Mouse (Mus musculus) adrenal gland, adult 18-20 months (tissue): ENCODE data around the gene Zfp106. TPM values are rescaled to one million over a fixed set of nuclear protein-coding genes. Genes with fewer than 3 reads are reported as not detected.
A peak's percentile ranks its signal among the peaks of the same experiment; 100 is the strongest.
"Not testable (repeated sequence)": the region's sequence is repeated elsewhere in the genome, so short reads cannot be mapped to it uniquely, and the experiment has no call there.

Source experiments
- DNase-seq, 2 experiments: peaks; one replicate each; pipeline ENCODE4 v3.0.0; 2021 to 2022; ENCODE audit warnings: low spot score in 2 of 2
- long read RNA-seq, 2 experiments: library from polyadenylated mRNA; stranded (forward); transcript quantifications; one replicate each; pipeline ENCODE4 v2.0.0; 2021
- total RNA-seq, 2 experiments: library from RNA; stranded (reverse); gene quantifications; 1 replicate in 1 of 2; 2 replicates in 1 of 2; pipeline ENCODE4 v1.2.3; 2021

The Zfp106 gene
- 100 to 1,000 TPM; 103 to 117 TPM for total RNA-seq
- long read RNA-seq, experiment 1, full-length matches to known transcripts, result 1 of 21 reads
- long read RNA-seq, experiment 1, partial matches to known transcripts, result 17 of 21 reads
- long read RNA-seq, experiment 1, other reads (novel, unspliced or antisense), result 3 of 21 reads
- long read RNA-seq, experiment 2, partial matches to known transcripts, result 26 of 30 reads
- long read RNA-seq, experiment 2, other reads (novel, unspliced or antisense), result 3 of 30 reads

DNA sequence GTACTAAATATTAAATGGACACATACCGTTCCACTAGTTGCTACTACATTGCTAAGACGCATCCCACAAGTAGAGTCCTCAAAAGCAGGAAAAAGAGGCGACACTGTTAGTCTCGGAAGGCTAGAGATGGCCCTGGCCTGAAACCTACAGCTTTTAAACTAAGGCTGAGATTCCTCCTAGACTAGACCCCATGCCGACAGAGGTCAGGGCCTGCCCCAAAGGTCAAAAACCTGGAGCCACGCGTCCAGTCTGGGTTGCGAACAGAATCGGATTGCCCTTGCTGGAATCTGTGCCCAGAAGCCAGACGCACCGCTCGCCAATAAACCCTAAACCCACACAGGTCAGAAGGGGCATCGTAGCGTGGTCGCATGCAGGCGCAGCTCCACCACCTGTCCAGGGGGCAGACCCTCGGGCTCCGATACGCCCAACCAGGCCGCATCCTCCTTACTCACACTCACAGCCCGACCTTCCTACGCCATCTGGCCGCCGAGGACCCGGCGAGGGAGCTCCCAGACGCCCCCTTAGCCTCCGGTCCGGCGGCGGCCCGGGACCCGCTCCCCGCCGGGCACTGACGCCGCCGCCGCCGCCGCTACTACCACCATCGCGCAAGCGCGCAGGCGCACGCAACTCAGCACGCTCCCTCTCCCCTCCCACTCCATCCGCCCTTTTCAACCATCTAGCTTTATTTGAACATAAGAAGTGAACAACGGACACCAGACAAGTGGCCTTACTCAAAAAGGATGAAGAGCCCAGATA, at the start of gene Zfp106:
Gene Zfp106 (minus strand): TSS at position 609 of the 756 bp plus-strand sequence.
- peak; percentile 83 to 88 for DNase-seq

DNA sequence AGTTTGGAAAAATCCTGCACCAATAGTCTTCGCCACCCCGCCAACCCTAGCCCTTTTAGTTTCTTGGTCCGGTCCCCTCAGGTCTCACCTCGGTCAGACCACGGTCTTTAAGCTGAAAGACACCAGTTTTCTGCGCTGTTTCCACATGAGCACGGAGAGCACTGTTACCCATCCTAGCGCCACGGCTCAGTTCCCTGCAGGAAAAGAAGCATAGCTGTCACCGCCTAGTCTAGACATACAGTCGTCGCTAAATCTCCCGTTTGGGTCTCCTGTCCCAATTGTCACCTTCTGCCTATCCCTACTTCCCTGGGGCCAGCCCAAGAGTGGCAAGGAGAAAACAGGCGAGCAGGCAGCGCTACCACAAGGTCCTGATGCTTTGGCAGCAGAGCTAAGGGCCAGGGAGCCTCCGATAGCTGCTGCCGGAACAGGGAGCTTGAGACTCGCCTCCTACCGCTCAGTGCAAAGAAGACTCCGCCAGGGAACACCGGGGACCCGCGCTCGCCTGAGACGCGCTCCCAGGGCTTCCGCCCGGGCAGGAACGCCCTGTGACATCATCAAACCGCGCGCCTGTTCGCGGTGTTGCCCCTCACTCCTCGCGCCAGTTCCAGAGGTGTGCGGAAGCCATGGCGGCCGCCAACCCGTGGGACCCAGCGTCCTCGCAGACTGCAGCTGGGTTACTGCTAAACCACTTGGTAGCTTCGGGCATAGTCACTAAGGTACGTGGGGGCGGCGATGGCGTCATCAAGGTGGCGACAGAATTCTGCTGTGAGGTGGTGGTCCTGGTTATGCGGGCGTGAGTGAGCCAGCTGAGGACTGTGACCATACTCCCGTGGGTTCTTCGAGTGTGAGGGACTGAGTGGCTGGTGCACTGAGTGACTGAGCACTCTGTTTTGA, 45.4 kb upstream of the Zfp106 start, which contains the start of the genes Haus2 and Lrrc57:
Gene Haus2 (plus strand): TSS at position 554 of the 894 bp plus-strand sequence.
Gene Lrrc57 (minus strand): TSS at position 691 of the 894 bp plus-strand sequence.
- DNase-seq, result peak; percentile 91 to 92

DNA sequence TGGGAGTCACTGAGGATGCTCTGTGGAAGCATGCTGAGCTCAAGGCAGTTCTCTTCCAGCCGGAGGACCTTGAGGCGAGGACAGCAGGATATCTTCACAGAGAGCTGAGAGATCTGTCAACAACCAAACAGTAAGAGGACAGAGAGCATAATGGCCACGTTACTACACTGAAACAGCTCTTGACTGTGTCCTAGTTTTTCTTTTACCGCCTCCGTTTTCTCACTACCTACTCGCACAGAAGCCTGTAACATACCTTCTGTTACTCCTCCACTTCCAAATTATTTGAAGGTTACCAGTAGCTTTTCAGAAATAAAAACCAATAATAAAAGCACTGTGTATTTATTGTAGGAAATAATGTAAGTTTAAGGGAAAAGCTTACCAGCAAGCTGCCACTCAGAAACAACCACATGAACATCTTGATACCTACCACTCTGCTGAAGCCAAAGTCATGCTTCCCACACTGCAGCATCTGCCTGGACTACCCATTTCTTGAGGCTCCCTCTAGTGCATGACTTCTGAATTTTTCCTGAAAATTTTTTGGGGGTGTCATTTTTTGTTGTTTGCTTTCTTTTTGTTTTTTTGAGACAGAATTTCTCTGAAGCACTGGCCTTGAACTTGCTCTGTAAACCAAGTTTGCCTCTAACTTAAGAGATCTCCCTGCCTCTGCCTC, 42.5 kb upstream of the Zfp106 start:
- DNase-seq, result no peak

DNA sequence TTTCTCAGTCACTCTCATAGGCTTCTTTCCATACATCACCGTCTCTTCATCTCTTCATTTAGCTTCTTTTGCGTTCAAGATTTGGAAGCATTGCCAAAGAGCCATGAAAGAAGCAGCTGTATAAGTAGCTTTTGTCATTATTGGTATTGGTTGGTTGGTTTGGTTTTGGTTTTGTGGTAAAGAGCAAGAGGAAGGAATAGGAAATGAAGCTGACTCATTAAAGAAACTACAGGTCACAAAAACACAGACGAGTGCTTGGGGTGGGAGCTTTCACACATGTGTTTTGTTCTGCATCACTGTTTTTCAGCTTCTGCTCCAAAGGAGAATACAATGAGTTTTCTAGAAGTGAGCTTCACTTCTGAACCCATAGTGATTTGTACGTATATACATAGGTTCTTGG, 35.9 kb upstream of the Zfp106 start:
- DNase-seq, result no peak

DNA sequence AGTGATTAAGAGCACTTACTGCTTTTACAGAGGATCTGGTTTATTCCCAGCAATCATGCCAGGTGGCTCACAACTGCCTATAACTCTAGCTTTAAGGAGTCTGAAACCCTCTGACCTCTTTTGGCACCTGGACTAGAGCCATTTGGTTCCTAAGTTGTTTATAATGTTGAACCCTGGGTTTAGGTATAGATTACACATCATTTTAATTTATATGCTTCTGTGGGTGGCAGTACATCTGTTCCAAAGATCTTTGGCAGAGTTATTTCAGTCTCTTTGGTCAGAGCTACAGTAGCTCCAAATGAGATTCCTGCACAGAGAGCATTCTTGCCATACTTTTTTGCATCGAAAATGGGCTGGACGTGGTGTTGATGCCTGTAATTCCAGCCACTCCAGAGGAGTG, 34.1 kb upstream of the Zfp106 start:
- no peak for DNase-seq

DNA sequence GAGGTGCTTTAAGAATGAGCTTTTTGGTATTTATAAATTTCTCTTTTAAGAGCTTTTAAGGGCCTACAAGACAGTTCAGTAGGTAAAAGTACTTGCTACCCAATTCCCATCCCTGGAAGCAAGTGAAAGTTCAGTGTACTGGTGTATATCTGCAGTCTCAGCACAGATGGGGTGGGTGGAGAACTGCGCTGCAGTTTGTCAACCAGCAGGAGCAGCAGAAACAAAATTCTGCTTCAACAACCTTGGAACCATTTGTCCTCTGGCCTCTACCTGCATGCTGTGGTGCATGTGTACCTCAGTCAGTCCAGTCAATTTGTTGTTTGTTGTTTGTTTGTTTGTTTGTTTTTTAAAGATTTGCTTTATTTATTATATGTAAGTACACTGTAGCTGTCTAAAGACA, 28.6 kb upstream of the Zfp106 start:
- no peak for DNase-seq

DNA sequence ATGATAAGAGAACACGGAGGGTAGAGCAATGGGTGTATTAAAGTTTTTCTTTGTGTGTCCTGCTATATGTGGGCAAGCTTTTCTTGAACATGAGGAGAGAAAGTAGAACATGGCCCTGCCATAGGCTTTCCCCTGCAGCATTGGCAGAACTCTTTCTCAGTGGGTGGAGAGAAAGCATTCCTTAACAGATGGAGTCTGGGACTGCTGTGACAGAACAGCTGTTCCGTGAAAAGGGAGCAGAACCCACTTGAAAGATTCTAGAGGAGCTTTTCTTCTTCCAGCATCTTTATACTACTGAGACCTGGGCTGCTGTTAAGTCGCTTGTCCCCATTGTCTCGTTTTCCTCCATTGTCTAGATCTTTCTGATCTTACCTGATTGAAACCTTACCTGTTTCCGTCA, 26.1 kb upstream of the Zfp106 start:
- DNase-seq, result no peak

DNA sequence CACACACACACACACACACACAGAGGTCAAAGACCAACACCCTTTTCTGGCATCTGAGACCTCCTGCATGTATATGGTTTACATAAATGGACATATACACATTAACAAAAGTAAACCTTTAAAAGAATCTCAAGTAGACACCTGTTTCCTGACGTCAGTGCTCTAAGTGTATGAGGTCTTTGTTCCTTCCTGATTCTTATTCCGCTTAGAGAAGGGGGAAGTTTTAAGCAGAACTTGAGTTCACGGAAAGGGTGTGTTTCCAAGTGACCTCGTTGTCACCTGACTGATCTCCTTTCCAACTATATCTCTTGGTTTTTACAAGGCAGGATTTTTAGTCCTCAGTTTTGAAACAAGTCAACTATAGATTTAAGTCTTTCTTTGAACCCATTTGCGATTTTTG, 14.6 kb upstream of the Zfp106 start:
- DNase-seq, result no peak

DNA sequence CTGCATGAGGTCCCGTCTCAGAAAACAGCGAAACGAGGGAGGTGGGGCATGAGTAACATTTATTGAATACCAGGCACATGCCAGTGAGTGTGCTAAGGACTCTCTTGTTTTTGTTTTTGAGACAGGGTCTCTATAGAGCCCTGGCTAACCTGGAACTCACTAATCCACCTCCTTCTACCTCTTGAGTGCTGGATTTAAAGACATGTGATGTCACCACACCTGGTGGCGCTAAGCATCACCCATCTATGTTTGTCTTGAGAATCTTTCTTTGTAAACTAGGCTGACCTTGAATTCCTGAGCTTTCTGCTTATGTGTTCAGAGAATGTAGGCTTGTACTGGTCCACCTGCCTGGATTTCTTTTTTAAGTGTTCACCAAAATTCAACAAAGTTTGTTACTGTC, 14.2 kb upstream of the Zfp106 start:
- no peak for DNase-seq

DNA sequence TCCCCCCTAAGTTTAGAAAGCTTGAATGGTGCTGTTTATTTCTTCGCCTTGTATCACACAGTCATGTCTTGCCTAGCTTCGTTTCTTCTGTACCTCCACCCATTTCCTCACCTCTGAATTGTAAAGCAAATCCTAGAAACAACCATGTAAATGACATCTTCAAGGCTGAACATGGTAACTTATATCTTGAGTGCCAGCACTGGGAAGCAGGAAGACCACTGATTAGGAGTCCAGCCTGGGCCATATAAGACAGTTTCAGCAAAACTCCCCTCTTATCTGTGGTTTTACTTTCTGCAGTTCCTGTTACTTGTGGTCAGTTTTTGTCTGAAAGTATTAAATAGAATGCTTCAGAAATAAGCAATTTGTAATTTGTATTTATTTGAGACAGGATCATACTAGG, 12.3 kb upstream of the Zfp106 start:
- no peak for DNase-seq

DNA sequence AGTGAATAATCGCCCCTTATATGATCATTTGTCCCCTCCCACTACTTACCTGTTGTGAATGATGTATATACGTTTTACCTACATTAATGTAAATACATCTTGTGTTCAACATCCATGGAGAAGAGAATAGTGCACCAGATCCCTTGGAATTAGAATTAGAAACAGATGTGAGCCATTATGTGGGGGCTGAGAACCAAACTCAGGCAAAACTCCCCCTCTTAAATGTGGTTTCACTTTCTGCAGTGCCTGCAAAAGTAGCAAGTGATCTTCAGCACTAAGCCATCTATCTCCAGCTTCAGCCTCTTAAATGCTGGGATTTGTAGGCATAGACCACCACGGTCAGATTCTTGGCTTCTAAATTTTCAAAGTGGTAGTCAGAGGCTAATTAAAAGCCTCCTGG, 11.5 kb upstream of the Zfp106 start:
- no peak for DNase-seq

DNA sequence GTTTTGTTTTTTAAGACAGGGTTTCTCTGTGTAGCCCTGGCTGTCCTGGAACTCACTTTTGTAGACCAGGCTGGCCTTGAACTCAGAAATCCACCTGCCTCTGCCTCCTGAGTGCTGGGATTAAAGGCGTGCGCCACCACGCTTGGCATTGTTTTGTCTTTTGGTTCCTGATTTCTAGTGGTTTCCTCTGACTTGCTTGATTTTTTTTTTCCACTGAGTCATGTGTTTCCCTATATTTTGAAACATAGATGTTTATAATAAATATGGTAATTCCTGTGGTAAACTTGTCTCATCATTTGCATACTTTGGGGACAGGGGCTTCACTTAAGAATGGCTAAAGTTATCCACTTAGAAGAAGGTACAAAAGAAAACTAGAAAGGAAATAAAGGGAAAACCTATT, 8.5 kb upstream of the Zfp106 start:
- DNase-seq, result not testable (repeated sequence)

DNA sequence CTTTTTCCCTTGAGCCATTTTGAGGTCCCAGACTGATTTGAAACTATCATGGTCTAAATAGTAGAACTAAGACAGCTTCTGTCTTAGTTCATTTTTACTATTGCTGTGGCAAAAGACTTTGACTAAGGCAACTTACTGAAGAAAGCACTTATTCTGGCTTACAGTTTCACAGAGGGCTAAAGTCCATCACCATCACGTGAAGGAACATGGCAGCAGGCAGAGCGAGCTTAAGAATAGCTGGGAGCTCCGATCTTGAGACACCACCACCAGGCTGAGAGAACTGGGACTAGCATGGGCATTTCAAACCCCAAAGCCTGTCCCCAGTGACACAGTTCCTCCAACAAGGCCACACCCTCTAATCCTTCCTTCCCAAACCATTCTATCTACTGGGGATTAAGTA, 7.4 kb upstream of the Zfp106 start:
- no peak for DNase-seq

DNA sequence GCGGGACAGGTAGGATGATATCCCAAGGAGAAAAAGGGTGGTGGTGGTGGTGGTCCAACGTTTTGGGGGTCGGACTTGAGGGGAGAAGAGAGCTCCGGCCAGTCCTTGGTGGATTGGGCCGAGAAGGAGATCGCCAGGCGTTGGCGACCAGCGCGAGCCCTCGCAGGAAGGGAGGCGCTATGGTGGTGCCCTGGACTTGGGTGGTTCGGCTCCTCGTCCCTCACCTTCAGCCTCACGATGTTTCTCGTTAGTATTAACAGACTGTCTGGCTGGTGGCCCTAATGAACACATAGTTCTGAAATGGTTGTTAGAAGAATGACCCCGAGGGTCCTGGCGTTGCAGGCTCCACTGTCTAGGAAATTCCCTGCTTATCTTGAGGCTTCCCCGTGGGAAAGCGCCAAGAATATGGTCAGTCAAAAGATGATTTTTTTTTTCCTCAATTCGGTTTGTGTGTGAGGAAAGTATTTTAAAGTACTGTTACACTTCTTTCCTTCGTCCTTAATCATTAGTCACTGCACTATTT, 4.2 kb upstream of the Zfp106 start:
- DNase-seq, result no peak

DNA sequence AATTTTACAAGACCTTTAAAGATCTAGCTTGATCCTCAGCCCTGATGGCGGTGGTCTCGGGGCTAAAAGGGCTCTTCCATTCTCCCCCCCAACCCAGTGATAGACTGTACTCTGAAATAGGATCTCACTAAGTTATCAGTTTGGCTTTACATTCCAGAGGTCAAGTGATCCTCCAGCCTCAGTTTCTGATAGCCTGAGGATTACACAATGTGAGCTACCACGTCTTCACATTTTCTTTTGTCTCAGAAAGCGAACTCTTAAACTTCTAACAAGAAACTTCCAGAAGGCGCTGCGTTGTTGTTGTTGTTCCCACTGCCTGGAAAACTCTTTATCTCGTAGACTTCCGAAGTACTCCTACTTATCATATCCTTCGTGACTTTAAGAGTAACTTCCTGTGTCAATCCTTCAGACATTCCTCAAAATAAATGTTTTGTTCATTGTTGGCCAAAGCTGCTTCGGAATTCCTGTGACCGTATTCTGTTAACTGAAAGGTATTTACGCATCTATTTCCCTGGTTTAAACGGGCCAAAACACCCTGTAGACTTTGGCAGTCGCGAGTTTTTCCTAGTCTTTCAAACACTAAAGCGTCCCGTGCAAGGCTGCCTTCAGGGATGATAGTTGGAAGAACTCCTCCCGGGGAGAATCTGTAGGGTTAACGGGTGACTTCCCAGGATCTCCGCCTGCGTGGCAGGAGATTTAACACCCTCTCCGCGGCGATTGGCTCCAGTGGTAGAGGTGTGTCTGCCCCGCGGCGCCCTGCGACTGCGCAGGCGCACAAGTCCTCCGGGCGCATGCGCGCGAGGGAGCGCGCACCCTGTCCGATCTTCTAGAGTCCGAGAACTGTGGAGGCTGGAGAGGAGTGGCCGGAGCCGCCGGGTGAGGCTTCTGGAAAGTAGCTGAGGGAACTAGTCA, 3.5 kb upstream of the Zfp106 start, which contains the start of gene Snap23:
Gene Snap23 (plus strand): TSS at position 786 of the 912 bp plus-strand sequence.
- DNase-seq, result peak; percentile 94 to 96

DNA sequence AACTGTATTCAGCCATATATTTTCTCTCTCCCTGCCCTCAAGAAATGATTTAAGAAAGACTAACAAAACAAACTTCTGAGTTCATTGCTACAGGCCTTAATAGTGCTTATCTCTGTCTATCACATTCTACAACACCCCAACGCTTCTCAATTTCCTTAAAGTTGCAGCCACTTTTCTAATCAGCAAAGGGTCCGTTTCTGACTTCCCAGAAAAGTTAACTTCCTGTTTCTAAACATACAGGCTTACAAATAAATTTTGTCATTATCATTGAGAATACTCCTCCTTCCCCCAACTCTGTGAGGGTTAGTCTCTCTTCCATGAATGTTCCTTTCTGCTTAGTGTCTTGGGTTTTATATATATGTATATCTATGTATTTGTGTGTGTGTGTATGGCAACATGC, 1.7 kb upstream of the Zfp106 start:
- no peak for DNase-seq

DNA sequence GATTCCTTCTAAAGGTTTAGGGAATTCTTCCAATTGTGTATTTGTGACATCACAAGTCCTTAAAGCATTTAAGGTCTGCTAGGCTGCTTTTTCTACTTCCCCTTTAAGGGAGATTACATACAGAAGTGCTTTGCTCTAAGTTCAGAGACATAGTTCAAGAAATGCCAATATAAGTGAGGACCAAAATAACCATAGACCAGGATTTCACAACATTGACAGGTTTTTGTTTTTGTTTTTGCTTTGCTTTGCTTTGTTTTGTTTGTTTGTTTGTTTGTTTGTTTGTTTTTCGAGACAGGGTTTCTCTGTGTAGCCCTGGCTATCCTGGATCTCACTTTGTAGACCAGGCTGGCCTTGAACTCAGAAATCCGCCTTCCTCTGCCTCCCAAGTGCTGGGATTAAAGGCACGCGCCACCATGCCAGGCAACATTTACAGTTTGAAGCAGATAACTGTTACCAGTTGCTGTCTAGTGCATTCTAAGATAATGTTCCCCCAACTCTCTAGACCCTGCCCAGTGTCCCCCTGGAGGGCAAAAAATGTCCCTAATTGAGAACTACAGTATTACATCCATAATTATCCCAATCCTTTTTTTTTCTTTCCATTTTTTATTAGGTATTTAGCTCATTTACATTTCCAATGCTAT, 1.0 kb upstream of the Zfp106 start:
- not testable (repeated sequence) for DNase-seq

DNA sequence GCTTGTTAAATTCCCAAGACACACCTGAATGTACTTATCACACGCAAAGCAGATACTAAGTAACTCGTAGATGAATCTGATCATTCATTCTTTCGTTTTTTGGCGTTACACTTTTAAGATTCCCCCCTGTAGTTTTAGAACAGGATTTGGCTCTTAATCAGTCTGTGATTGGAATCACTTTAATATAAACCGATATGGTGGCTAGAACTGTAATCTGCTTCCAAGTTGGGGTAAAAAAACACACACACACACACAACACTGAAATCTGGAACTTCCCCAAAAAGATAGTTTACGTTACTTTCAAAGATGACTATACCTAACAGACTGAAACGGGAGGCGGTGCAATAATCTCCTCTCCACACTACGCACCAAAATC, 796 bp downstream of the Zfp106 start:
- DNase-seq, result no peak

DNA sequence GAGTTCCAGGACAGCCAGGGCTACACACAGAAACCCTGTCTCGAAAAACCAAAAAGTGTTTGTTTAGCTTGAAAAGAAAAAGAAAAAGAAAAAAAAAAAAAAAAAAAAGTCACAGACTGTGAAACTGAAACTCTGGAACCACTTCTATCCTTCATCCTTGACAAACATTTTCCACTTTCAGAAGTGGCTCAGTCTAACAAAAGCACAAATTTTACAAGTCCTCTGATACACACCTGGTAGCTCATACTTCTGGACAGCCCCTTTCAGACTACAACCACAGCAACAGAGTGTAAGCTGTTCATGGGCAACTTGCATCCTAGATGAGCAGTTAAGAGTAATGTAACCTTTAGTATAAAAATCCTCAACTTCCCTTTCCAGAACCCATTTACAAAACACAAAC, 2.1 kb downstream of the Zfp106 start:
- DNase-seq, result no peak
